Mouse (Mus musculus) retina, postnatal 7 days (tissue): ENCODE data around the gene Siah3.

Experiments used
- DNase-seq: peaks from one replicate; pipeline ENCODE4 v3.0.0-alpha.2; 2012; ENCODE audit warnings: low read depth, low spot score

Gene Siah3

DNA sequence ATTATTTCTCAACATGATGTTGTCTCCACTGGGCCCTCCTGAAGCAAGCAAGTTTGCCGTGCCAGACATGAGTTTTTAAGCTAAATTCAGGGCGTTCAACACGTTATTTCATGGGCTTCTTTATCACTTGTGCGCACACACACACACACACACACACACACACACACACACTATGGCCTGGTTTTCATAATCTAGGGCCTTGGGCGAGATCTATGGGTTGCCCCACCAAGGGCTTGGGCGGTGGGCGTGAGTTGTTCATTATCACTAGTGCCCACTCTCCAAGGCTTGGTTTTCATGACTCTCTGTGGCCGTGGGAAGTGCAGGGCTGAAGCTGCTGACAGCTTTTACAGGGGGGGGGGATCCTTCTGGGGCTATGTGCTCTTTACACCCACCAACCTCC, 63.9 kb downstream of the Siah3 start:
- DNase-seq, result no peak

DNA sequence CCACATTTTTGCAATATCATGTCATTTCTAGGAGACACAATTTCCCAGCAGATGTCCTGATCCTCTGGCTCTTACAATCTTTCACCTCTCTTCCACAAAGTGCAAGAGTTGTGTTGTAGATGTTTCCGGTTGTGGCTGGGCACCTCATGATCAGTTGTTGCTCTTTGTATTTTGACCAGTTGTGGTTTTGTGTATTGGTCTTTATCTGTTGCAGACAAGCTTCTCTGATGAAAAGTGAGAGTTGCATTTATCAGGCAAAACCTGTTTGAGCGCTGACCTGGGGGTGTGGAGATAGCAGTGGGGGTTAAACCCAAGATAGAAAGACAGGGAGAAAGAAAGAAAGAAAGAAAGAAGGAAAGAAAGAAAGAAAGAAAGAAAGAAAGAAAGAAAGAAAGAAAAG, 68.9 kb downstream of the Siah3 start:
- DNase-seq, result no peak

DNA sequence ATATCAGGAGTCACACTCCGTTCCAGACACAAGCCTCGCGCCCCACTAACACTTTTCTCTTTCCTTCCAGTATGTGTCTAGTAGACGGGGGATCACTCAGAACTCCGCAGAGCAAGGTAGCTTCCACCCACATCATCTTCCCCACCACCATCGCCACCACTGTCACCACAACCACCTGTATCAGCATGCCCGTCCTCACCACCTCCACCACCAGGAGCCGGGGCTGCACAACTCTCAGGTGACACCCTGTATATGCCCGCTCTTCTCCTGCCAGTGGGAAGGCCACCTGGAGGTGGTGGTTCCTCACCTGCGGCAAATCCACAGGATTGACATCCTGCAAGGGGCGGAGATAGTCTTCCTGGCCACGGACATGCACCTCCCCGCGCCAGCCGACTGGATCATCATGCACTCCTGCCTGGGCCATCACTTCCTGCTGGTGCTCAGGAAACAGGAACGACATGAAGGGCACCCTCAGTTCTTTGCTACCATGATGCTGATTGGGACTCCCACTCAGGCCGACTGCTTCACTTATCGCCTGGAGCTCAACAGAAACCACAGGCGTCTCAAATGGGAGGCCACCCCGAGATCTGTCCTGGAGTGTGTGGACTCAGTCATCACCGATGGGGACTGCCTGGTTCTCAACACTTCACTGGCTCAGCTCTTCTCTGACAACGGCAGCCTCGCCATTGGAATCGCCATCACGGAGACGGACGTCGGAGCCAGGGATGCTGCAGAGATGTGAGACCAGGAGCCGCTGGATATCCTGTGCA, 69.8 kb downstream of the Siah3 start:
- DNase-seq, result no peak

DNA sequence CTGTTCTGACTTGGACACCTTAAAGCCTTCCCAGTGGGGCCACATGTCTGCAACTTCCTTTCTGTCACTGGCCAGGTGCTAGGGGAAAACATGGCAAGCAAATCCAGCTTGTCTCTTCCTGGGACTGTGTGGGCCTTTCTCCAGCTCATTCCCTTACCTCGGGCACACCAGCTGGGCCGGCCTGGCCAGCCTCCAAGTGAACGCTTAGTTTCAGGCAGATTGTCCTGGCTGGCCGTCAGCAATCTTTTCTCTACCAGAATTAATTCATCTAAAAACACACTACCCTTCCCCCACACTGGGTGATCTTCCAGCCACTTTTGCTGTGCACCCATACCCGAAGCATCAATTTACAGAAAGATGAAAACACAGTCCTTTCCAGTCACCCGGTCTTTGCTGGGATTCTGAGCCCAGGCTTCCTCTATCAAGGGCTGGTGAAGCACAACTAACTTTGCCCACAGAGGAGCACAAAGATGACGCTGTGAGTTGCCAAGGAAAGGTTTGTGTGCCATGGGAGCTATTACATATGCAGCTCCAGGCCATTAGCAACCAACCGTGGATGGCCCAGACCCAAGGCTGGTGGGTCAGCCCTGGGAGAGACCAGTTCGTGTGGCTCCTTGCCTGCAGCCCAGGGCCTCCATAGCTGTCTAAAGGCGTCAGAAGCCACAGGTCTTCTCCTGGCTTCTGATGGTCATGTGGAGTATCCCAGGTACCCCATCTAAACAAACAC, 71.8 kb downstream of the Siah3 start:
- DNase-seq, result peak; percentile 43

DNA sequence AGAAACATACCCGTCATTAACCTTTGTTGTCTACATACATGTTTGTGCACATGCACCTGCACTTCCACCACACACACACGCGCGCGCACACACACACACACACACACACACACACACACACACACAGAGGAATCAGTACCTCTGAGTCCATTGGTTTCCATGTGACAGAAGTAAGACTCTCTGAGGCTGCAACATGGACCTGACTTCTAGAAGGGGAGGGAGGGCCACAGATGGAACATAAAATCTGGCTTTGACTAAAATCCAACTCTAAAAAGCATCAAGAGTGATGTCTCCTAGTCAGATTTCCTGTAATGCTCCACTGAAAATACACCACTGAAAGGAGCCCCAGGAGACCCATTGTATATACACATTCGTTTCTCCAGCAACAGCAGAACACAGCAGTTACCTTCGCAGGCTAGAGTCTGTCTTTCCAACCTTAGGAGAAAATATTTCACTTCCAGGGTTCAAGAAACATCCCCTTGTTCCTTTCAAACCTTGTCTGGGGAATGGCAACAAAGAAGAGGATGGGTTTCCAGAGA, 75.1 kb downstream of the Siah3 start:
- DNase-seq, result no peak

DNA sequence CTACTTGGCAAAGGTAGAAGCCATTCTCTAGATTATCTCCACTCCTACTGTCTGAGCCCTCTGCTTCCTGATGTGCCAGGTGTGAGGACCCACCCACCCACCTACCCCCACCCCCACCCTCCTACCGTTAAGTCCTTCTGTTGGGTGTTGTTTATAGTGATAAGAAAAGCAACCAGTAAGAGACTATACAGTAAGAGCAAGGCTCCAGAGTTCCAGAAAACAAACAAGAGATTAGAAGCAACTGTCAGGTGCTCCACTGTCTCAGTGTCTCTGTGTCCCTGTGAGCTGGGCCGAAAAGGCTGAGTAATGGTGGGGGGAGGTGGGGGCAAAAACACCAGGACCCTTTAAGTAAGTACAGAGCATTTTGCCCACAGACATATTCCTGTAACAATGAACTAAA, 83.4 kb downstream of the Siah3 start:
- DNase-seq, result no peak

DNA sequence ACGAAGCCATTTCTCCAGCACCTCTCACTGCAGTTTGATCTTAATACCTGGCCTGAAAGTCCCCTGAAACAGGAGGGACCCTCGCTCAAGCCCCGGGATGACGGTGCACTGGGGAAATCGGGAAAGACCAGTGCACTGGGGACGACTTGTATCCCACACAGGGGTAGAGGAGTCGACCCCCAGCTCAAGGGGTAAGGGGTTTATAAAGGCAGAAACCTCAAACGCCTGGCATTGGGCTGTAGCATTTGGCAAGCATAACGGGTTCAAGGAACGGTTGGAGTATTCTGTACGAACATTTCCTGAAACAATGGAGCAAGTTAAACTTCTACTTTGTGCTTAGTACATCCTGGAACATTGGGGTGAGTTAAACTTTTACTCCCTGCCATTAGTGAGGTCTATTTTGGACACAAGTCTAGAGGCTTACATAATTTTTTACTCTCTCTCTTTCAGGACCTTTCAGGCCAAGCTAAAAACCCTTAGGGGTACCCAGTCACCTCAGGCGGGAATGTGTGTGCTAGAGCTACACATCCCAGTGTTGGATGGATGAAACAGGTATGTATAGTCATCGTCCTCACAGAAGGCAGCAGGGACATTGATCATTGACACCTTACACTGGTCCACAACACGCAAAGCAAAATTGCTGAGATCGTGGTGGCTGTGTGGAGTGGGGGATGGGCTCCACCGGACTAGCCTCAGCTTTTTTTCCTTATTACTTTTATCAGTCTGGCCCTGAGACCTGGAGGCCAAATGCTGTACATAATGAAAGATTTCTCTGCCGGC, 84.6 kb downstream of the Siah3 start:
- no peak for DNase-seq

DNA sequence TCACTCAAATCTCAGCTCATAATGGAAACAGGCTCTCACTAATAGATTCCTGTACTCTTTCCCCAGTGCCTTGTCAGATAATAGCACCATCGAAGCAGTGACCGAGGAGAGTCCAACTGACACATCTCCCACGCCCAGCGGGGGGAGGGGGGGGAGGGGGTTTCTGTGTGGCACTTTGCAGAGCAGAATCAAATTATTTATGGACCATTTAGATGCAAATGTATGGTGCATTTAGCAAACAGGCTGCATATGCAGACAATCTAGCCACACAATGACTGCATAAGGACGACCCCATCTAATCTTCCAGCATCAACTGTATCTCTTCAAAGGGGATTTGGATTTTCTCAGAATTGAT, 85.2 kb downstream of the Siah3 start:
- DNase-seq, result no peak

DNA sequence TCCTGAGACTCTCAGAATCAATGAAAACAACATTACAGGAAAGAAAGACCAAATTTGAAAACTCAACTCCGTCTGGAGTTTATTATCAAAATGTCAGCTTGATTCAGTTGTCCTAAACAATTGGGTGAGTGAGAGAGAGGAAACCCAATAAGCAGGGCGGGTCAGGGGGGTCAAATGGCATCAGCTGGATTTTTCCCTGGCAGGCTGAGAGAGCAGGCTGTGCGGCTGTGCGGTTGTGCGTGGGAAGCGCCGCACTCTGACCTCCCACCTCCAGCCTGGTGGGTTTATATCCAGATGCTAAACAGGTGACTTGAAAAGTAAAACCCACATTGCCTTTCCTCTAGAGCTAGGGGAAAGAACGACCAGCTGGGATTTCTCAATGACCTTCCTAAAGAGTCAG, 85.9 kb downstream of the Siah3 start:
- DNase-seq, result no peak

DNA sequence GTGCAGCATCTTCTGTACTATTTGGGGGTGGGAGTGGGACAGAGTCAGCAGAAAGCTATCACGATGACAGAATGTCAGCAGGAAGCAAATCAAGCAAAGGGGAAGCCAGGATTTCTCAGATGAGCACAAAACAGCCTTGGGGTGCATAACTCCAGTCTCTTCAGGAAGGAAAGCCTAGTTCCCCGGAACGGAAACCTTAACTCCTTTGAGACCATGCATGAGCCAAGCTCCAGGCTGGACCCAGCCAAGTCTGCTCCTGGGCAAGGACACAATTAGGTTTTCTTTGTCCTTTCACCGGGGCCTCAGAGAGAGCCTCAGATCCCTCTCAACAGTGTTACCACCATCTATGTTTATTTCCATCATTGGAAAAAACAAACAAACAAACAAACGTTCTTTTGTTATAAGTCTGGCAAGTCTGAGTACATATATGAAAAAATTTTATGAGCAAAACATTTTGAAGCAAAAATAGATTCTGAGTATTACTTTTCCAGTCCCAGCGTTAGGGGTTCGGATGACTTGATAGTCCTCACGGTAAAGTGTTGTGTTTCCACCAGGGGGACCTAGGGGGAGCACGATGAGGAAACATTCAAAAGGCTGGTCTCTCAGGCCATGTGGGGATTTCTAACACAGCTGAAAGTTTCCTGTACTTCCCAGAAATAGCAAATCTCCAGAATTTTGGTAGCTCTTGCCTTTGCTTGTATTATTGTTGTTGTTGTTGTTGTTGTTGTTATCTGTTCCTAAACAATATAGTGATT, 106.0 kb downstream of the Siah3 start:
- no peak for DNase-seq

DNA sequence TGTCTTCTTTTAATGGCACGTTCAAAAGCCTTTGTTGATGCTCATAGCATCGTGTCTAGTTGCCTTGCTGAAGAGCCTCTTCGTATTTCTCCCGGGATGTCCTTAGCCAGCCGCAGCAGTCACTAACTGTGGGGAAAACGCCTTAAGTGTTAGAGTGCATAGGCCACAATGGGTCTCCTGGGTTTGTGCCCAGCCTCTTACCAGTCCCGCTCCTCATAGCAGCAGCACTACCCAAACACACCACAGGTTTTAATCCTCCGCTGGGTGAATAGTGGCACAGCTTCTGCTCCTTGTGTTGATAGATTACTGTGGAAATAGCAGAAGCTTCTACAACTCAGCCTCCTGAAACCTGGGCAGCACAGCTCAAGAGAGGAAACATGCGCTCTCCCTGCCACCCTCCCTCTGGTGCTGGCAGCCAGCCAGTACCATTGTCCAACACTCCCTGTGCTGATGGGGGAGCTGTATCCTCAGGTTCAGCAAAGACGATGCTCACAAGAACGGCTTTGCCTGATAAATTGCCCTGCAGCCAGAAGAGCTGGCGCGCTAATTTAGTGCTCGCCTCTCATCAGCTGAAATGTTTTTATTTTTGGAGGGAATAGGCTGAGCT, 109.9 kb downstream of the Siah3 start:
- DNase-seq, result peak; percentile 33

DNA sequence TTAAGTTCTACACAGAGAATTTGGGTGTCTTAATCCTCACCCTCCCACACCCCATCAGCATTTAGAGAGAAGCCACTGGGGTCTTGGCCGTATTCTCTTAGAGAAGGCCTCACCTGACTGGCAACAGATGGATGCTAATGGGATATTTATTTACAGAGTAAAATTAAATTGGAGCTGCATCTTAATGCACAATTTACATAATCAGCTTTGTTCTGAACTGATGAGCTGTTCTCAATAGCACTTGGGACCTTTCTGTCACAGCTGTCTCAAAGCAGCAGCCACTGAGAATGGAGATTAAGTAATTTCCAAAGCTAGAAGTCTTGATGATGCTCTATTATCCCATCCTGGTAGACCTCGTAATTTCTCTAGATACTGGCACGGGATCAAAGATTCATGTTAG, 110.5 kb downstream of the Siah3 start:
- no peak for DNase-seq

DNA sequence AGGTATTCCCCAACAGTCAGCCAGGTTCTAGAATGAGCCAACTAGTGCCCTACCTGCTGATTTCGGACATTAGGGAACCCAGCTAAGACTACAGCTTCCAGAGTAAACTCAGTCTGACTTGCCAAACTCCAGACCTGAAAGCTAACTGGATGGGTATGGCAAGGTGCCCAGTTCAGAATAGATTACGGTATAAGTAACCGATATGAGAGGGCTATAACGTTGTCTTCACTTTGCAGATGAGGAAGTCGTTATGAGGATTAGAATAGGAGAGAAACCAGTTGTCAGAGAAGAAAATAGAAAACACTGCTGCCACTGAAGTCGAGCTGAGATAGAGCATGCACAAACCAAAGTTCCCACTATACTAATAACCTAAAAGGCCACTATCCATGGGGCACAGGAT, 123.2 kb downstream of the Siah3 start:
- no peak for DNase-seq
